Mouse (Mus musculus): ENCODE measurements at regions not wholly inside any gene's neighbourhood (a gene's known extent, or its start where the extent isn't known, plus 50 kb on each side); places are given as distances from the start of the nearest gene placed in this dataset.

DNA sequence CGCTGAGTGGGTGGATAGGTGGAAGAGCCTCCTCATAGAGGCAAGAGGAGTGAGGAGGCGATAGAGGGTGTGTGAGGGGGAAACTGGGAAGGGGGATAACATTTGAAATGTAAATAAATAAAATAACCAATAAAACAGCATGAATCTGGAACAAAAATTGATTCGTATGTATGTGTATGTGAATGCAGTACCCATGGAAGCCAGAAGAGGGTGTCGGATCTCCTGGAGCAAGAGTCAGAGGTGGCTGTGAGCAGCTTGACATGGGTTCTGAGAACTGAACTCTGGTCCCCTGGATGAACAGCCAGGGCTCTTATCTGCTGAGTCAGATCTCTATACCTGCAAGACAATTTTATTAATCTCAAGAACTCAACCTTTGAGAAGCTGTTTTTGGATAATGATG is 81.4 kb downstream of the Tfap2b start:
- no peaks in the 10 kb centered on the region for H3K9me3 ChIP-seq
- H3K36me3 ChIP-seq, result no peaks in the 10 kb centered on the region
- WGBS, result 82% methylated on average over 4 of the region's 4 CpGs
- no peaks in the 10 kb centered on the region for H3K27me3 ChIP-seq
- no peaks in the 10 kb centered on the region for H3K4me1 ChIP-seq
- no peak overlapping the region for H3K4me2 ChIP-seq (replicated peaks)
- no peak overlapping the region for H3K4me3 ChIP-seq
- no peak for ATAC-seq (ENCODE audit: insufficient number of reproducible peaks, insufficient read depth, low FRiP score, low TSS enrichment)
- H3K27ac ChIP-seq, result no peak overlapping the region
- H3K9ac ChIP-seq, result no peak overlapping the region

DNA sequence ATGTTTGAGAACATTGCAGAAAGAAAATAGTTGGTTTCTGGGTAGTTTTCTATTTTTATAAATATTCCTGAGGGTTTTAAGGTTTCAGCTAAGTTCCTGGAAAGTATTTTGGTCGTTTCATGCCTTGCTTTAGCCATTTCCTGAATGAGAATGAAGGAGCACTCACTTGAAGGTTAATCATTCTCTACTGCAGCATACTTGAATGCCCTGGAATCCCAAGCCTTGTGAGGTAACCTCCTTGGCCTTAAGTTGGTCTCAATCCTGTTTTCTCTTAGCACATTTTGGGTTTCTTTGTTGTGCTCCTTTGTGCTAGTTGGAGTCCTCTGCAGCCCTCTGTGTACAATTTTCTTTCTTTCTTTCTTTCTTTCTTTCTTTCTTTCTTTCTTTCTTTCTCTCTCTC is 112.9 kb downstream of the Tfap2b start:
- WGBS, result 24% methylated on average over 1 of the region's 1 CpGs
- no peak for ATAC-seq (ENCODE audit: insufficient number of reproducible peaks, insufficient read depth, low FRiP score, low TSS enrichment)
- no peaks in the 10 kb centered on the region for H3K9me3 ChIP-seq

DNA sequence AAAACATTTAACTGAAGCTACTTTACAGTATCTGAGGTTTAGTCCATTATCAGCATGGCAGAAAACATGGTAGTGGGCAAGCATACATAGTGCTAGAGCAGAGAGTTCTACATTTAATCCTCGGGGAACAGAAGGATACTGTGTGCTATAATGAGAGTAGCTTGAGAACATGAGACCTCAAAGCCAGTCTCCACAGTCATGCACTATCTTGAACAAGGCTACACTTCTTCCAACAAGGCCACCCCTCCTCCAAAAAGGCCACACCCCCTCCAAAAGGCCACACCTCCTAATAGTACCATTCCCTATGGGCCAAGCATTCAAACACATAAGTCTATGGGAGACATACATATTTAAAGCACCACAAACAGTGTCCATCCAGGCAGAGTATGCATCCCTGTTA is 127.3 kb downstream of the Tfap2b start:
- Histone ChIP-seq H3K27me3 (no peaks in the 10 kb centered on the region), H3K27ac (no peak overlapping the region), H3K4me1 (no peaks in the 10 kb centered on the region), H3K9ac (no peak overlapping the region), H3K4me2 (replicated peaks) (no peak overlapping the region), H3K4me3 (no peak overlapping the region), H3K9me3 (no peaks in the 10 kb centered on the region), H3K36me3 (no peaks in the 10 kb centered on the region)
- 90% methylated on average over 1 of the region's 1 CpGs for WGBS
- no peak for ATAC-seq (ENCODE audit: insufficient number of reproducible peaks, insufficient read depth, low FRiP score, low TSS enrichment)

More for the DNA sequence above, 112.9 kb downstream of the Tfap2b start:
- H3K9ac ChIP-seq, result no peak overlapping the region
- H3K4me2 ChIP-seq (replicated peaks), result no peak overlapping the region
- no peaks in the 10 kb centered on the region for H3K27me3 ChIP-seq
- H3K27ac ChIP-seq, result no peak overlapping the region
- no peaks in the 10 kb centered on the region for H3K36me3 ChIP-seq
- no peak overlapping the region for H3K4me3 ChIP-seq
- H3K4me1 ChIP-seq, result no peaks in the 10 kb centered on the region

DNA sequence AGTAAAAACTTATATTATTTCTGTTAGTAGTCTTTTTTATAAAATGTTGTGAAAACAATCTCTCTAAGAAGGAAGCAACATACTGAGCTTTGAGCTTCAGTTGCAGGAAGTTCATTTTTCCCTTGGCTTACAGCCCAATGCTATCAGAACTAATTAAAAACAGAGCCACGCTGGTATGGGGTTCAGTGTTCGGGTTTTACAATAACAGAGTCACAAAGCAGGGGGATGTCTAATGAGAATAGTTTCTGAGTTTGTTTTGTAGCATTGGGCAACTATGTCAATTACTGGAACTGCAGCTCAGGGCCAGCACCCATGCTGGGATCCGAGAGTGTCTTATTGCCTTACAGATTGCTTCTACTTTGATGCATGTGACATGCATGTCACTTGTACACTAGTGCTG is 128.5 kb downstream of the Tfap2b start:
- Histone ChIP-seq H3K27ac (no peak overlapping the region), H3K4me2 (replicated peaks) (no peak overlapping the region), H3K36me3 (no peaks in the 10 kb centered on the region), H3K4me3 (no peak overlapping the region), H3K9me3 (no peaks in the 10 kb centered on the region), H3K9ac (no peak overlapping the region), H3K27me3 (no peaks in the 10 kb centered on the region), H3K4me1 (no peaks in the 10 kb centered on the region)
- ATAC-seq (ENCODE audit: insufficient number of reproducible peaks, insufficient read depth, low FRiP score, low TSS enrichment), result no peak
- 31% methylated on average over 3 of the region's 3 CpGs for WGBS

DNA sequence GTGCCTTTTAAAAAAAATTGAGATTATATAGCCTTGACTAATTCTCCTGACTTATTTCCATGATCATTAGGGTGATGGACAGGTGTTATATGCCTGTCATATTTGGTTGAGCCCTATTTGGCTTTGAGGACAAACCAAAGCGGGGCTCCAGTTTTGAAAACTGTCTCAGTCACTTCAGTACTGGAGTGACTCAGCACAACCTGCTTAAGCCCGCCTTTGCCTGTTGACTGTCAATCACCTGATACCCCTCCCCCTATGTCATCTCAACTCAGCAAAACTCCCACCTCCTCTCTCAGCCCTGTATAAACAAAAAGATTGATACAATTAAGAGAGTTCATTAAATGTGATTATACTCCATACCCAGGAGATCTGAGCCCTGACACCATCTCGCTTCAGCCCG is 135.7 kb downstream of the Tfap2b start:
- no peak overlapping the region for H3K4me3 ChIP-seq
- 76% methylated on average over 4 of the region's 4 CpGs for WGBS
- no peak for ATAC-seq (ENCODE audit: insufficient number of reproducible peaks, insufficient read depth, low FRiP score, low TSS enrichment)
- no peaks in the 10 kb centered on the region for H3K4me1 ChIP-seq
- H3K4me2 ChIP-seq (replicated peaks), result no peak overlapping the region
- no peak overlapping the region for H3K9ac ChIP-seq
- H3K27me3 ChIP-seq, result no peaks in the 10 kb centered on the region
- no peak overlapping the region for H3K27ac ChIP-seq
- no peaks in the 10 kb centered on the region for H3K36me3 ChIP-seq
- no peaks in the 10 kb centered on the region for H3K9me3 ChIP-seq

DNA sequence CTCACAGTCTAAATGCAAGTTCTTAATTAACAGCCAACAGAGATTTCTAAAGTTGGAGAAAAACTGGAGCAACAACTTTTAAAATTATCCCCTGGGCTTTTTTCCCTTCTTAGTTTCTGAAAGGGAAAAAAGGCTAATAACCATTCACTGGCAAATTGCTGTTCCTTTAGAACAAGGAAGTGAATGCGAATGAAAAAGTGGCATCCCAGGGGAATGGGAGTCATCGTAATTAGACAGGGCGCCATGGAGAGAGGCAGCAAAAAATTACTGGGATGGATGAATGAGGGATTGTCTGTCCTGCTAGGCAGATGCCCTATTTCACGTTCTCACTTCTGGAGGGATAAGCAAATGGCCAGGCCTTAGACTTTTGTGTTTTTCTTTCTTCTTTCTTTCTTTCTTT is 141.8 kb downstream of the Tfap2b start:
- Histone ChIP-seq H3K4me2 (replicated peaks) (no peak overlapping the region), H3K27ac (no peak overlapping the region), H3K27me3 (no peaks in the 10 kb centered on the region), H3K4me3 (no peak overlapping the region), H3K4me1 (no peaks in the 10 kb centered on the region), H3K9ac (no peak overlapping the region), H3K36me3 (no peaks in the 10 kb centered on the region), H3K9me3 (no peaks in the 10 kb centered on the region)
- no peak for ATAC-seq (ENCODE audit: insufficient number of reproducible peaks, insufficient read depth, low FRiP score, low TSS enrichment)
- 31% methylated on average over 4 of the region's 4 CpGs for WGBS

DNA sequence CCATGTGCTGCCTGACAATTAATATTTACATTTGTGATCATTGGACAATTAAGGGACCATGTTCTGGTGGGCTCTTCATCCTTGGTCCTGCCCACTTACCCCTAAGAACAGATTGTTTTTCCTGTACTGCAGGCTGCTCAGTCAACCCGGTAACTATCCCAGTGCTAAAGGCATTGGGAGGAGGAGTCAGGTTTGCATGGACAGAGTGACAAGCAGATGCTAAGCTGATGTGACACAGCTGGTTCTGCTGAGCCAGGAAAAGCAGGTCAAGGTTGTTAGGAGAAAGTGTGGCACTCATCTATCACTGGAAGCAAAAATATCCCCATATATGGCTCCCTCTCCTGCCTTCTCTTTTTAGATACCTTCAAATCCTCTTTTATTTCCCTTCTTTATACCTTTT is 176.1 kb downstream of the Tfap2b start:
- H3K4me2 ChIP-seq (replicated peaks), result no peak overlapping the region
- H3K9me3 ChIP-seq, result no peaks in the 10 kb centered on the region
- no peaks in the 10 kb centered on the region for H3K4me1 ChIP-seq
- H3K27ac ChIP-seq, result no peak overlapping the region
- H3K27me3 ChIP-seq, result no peaks in the 10 kb centered on the region
- ATAC-seq (ENCODE audit: insufficient number of reproducible peaks, insufficient read depth, low FRiP score, low TSS enrichment), result no peak
- no peak overlapping the region for H3K4me3 ChIP-seq
- 27% methylated on average over 1 of the region's 1 CpGs for WGBS
- H3K36me3 ChIP-seq, result no peaks in the 10 kb centered on the region
- H3K9ac ChIP-seq, result no peak overlapping the region

DNA sequence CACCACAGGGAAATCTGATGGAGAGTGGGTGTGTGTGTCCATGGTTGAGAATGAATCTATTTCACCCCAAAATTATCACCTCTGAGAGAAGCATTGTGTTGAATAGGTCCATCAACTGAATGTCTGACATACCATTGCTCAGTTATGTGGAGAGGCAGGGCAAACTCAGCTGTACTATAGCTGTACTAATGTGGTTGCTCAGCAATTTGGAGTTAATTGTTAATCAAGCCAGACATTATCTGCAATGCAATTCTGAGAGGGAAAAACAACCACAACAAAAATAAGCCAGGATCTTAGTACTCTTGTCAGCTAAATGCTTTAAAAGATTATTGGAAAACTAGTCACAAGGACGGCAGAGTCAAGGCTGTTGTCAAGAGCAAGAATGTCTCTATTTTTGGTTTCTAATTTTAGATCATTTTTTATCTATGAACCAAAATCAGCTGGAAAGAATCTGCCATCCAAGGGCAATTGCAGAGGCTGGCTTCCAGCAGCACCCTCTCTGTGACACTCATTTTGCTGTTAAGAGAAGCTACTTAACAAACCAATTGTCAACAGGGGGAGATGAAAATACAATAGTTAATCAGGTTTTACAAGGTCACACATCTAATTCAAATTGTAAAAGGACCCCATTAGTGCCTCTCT is 180.3 kb downstream of the Tfap2b start:
- no peaks in the 10 kb centered on the region for H3K27me3 ChIP-seq
- H3K4me2 ChIP-seq (replicated peaks), result no peak overlapping the region
- no peak overlapping the region for H3K9ac ChIP-seq
- no peak overlapping the region for H3K27ac ChIP-seq
- ATAC-seq (ENCODE audit: insufficient number of reproducible peaks, insufficient read depth, low FRiP score, low TSS enrichment), result no peak
- H3K4me3 ChIP-seq, result no peak overlapping the region
- H3K36me3 ChIP-seq, result no peaks in the 10 kb centered on the region
- 74% methylated on average over 1 of the region's 1 CpGs for WGBS
- H3K9me3 ChIP-seq, result no peaks in the 10 kb centered on the region
- no peaks in the 10 kb centered on the region for H3K4me1 ChIP-seq

DNA sequence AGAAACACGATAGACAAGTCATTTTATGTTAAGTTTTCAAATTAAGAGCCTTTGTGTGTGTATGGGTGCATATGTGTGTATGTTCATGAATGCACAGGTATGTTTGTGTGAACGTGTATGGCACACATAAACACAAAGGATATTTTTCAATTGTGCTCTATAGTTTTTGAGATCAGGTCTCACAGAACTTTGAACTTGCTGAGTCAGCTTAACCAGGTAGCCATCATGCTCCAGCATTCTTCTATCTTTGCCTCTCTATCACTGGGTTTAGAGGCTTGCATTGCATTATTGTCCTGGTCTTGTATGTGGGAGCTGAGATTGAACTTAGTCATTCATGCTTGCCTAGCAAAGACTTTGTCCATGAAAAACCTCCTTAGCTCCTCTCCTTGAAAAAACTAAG is 198.8 kb downstream of the Tfap2b start:
- no peak overlapping the region for H3K4me3 ChIP-seq
- no peaks in the 10 kb centered on the region for H3K9me3 ChIP-seq
- no peak overlapping the region for H3K27ac ChIP-seq
- WGBS, result 77% methylated on average over 2 of the region's 2 CpGs
- no peaks in the 10 kb centered on the region for H3K36me3 ChIP-seq
- no peak overlapping the region for H3K9ac ChIP-seq
- no peaks in the 10 kb centered on the region for H3K4me1 ChIP-seq
- no peak for ATAC-seq (ENCODE audit: insufficient number of reproducible peaks, insufficient read depth, low FRiP score, low TSS enrichment)
- H3K27me3 ChIP-seq, result no peaks in the 10 kb centered on the region
- H3K4me2 ChIP-seq (replicated peaks), result no peak overlapping the region

DNA sequence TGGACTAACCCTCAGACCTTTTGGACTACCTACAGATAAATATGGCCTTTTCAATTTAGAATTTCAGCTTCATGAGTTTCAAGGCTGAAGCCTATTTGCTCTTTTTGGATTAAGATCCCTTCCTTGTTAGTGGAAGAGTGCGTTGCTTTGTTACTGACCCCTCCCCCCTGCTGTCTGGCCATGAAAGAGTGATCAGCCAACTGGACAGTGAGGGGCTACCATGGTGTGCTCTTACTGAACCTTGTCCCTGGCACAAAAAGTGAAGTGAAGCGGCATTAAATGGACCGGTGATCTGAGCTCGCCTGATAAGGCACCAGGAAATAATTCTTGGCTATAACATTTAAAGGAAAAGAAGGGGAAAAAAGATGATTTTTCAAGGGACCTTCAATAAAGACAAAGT is 203.6 kb downstream of the Tfap2b start:
- Histone ChIP-seq H3K36me3 (no peaks in the 10 kb centered on the region), H3K4me1 (no peaks in the 10 kb centered on the region), H3K9me3 (no peaks in the 10 kb centered on the region), H3K27me3 (no peaks in the 10 kb centered on the region), H3K27ac (no peak overlapping the region), H3K4me3 (no peak overlapping the region), H3K9ac (no peak overlapping the region), H3K4me2 (replicated peaks) (no peak overlapping the region)
- ATAC-seq (ENCODE audit: insufficient number of reproducible peaks, insufficient read depth, low FRiP score, low TSS enrichment), result no peak
- WGBS, result 76% methylated on average over 4 of the region's 4 CpGs

DNA sequence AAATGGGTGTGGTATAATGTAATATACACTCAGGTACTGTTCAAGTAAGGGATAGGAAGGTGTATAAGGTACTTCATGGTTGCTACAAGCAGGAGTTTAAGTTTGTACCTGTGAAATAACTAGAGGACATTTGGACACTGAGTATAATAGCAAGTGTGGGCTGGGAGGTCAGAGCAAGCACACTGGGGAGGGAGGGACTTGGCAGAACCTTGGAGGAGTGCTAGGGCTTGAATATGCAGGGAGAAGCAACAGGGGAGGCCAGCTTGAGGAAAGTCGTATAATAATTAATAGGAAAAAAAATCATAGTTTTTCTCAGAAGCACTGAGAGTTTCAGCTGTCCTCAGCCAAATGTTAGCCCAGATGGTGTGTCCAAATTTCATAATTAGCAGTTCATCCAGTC is 212.4 kb downstream of the Tfap2b start:
- Histone ChIP-seq H3K27me3 (no peaks in the 10 kb centered on the region), H3K27ac (no peak overlapping the region), H3K4me3 (no peak overlapping the region), H3K4me2 (replicated peaks) (no peak overlapping the region), H3K4me1 (no peaks in the 10 kb centered on the region), H3K36me3 (no peaks in the 10 kb centered on the region), H3K9ac (no peak overlapping the region), H3K9me3 (no peaks in the 10 kb centered on the region)
- 71% methylated on average over 1 of the region's 1 CpGs for whole genome bisulfite sequencing
- ATAC-seq (ENCODE audit: insufficient number of reproducible peaks, insufficient read depth, low FRiP score, low TSS enrichment), result no peak

DNA sequence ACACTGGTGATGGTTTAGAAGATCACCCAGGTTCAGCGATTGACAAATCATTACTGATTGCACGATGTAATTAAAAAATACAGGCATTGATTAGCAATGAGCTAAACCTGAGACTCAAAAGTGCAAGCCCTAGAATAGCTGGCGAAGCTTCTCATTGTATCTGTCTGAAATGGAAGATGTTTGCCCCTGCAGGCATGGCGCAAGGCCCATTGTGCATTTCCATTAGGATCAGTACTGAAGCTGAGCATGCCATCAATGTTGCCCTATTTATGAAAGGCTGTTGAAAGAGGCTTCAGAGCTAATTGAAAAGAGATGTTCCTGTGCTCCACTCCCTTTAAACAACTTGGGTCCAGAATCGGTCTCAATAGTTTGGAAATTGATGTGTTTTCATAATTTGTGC is 242.1 kb downstream of the Tfap2b start:
- Histone ChIP-seq H3K4me1 (no peaks in the 10 kb centered on the region), H3K36me3 (no peaks in the 10 kb centered on the region), H3K9ac (no peak overlapping the region), H3K4me2 (replicated peaks) (no peak overlapping the region), H3K27me3 (no peaks in the 10 kb centered on the region), H3K9me3 (no peaks in the 10 kb centered on the region), H3K27ac (no peak overlapping the region), H3K4me3 (no peak overlapping the region)
- no peak for ATAC-seq (ENCODE audit: insufficient number of reproducible peaks, insufficient read depth, low FRiP score, low TSS enrichment)
- WGBS, result 77% methylated on average over 5 of the region's 5 CpGs
